Mouse (Mus musculus) left cerebral cortex, postnatal 14 days (tissue): ENCODE measurements around the gene D930020B18Rik. TPM values are rescaled to one million over a fixed set of nuclear protein-coding genes. Genes with fewer than 3 reads are reported as not detected.

ENCODE experiments used
- DNase-seq, 2 experiments: peaks; one replicate each; pipeline ENCODE4 v3.0.0; 2021 to 2022; ENCODE audit warnings: low spot score in 2 of 2, mixed read lengths in 1 of 2
- intact Hi-C: fragments of 180-260 bp; cut with DNase I; formaldehyde crosslinking; loops from one replicate; pipeline ENCODE4 v1.15.1; 2025
- long read RNA-seq, 2 experiments: library from polyadenylated mRNA; stranded (forward); transcript quantifications; one replicate each; pipeline ENCODE4 v2.0.0; 2021
- total RNA-seq, 2 experiments: library from RNA; stranded (reverse); gene quantifications; 2 replicates each; pipeline ENCODE4 v1.2.3; 2021

D930020B18Rik gene
- under 1 TPM; 0.15 to 0.42 TPM for total RNA-seq
- long read RNA-seq, experiment 1: 0 reads
- long read RNA-seq, experiment 2, partial matches to known transcripts: 0 of 1 reads
- long read RNA-seq, experiment 2, other reads (novel, unspliced or antisense): 1 of 1 reads

GRCm38 (mm10) chr10:121641272-121642053 is at the start of gene D930020B18Rik:
Gene D930020B18Rik (plus strand): TSS chr10:121641588.
- intact Hi-C loops: loop anchor here (2.0 kb wide), 2 partner anchors 47 to 409 kb away; no protein-coding TSS in a partner anchor
- no peak for DNase-seq

DNA sequence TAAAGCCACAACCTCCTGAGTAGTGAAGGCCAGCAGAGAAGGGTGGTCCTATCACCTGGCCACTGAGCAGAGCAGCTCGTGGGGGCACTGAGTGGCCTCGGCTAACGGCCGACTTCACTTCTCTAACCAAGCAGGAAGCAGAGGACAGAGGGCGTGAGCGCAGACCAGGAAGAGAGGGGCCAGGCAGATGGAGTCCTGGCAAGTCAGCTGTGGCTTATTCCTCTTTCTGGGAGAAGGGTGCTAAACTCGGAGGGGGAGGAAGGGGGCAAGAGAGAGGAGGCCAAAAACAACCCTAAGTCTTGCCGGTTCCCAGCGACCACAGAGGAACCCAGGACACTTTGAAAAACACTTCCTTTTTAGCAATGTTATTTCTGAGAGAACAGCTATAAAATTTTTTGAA is 44.8 kb upstream of the D930020B18Rik start:
- intact Hi-C loops: no loop called here
- no peak for DNase-seq

DNA sequence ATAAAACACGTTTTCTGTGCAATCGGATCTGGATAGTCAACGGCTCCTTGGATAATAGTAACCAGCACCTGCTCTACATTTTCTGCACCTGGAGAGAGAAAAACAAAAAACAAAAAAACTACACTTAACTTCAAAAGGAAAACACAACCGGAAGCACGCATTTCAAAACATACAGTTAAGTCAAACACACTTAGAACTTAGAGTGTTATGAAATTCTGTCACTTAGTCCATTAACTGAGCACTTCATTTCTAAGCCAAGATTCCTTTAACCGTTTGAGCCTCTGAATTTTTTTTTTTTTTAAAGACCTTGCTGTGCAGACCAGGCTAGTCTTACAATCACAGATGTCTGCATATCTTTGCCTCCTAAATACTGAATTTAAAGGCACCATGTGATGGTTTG is 40.1 kb upstream of the D930020B18Rik start:
- intact Hi-C loops: no loop called here

DNA sequence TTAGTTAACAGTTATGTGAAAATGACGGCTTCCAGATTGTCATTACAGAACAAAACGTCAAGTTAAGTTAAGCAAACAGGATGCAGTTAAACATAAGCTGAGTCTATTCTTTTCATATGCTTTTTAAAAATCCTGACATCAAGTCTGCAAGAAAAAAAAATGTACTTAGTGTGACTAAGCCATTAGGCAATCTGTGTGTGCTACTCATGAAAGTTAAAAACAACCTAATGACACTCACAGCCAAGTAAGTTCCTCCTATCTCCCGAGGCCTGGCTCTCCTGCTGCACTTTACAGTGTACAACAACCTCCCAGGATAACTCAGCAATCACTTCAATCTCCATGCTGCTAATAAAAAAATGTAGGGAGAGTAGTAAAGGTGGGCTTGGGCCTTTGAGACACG is 37.8 kb upstream of the D930020B18Rik start:
- intact Hi-C loops: no loop called here
- no peak for DNase-seq

More for the DNA sequence above, 40.1 kb upstream of the D930020B18Rik start:
- DNase-seq: no peak

GRCm38 (mm10) chr10:121604632-121605344 is 36.6 kb upstream of the D930020B18Rik start:
- DNase-seq: no peak
- intact Hi-C loops: no loop called here

DNA sequence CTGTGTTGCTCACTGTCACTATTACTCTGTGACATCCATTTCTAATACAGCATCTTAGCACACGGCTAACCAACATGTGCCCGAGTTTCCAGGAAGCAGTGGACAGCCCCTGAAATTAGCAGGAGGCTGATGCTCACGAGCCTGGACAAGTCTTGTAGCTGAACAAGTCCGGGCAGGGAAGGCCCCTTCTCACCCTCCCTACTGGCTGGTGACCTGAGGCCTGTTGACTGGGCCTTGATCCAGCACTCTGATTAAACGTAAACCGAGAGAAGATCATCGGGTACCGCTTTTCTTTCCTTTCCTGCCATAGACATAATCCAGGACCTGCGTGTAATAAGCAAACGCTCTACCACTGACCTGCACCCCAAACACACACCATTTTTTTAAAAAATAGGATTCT is 33.2 kb upstream of the D930020B18Rik start:
- intact Hi-C loops: no loop called here
- DNase-seq: no peak

GRCm38 (mm10) chr10:121611587-121611986 is 29.8 kb upstream of the D930020B18Rik start:
- intact Hi-C loops: no loop called here
- no peak for DNase-seq

DNA sequence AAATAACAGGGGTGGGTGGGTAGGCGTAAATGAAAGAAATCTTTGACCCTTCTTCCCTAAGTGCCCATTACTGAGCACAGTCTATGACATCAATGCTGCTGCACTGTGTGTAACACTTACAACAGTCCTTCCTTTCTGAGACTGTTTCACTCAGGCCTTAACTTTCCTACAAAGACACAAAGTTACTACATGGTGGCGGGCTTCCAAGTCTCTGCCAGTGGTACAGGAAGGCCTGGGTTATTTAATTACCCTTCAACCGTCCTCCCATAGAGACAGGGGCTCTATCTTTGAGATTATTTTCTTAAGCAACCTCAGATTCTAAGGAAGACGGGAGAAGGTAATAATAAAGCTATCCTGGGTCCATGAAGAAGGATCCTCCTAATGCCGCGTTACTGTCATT is 28.9 kb upstream of the D930020B18Rik start:
- DNase-seq: no peak
- intact Hi-C loops: no loop called here

- intact Hi-C loops: no loop called here
- DNase-seq: no peak
Measured at GRCm38 (mm10) chr10:121613570-121613969, 27.8 kb upstream of the D930020B18Rik start.

DNA sequence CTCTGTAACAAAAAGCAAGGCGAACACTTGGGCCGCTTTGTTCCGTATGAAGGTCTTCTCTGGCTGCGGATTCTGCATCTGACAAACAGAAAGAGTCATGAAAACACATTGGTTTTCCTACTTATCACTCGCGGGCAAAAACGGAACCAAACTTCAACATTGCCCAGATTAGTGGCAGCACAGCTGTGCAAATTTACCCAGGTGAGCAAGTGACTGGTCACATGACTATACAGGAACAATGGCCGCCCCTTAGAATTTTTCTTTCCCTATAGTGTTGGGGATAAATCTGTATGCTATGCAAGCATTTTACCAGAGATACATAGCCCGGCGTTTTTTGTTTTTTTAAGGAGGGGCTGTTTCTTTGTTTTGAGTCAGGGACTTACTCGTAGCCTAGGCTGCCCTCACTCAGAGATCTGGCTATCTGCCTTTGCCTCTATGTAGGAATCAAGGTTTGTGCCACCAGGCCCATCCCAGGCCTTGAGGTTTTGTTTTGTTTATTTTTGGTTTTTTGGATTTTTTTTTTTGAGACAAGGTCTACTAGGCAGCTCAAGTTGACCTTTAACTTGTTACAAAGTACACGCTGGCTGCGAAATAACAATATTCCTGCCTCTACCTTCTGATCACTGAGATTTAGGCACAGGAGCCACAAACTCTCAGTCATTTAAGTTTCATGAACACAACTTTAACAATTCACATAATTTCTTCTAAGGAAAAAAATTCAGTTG is 26.1 kb upstream of the D930020B18Rik start:
- DNase-seq: no peak
- intact Hi-C loops: no loop called here

DNA sequence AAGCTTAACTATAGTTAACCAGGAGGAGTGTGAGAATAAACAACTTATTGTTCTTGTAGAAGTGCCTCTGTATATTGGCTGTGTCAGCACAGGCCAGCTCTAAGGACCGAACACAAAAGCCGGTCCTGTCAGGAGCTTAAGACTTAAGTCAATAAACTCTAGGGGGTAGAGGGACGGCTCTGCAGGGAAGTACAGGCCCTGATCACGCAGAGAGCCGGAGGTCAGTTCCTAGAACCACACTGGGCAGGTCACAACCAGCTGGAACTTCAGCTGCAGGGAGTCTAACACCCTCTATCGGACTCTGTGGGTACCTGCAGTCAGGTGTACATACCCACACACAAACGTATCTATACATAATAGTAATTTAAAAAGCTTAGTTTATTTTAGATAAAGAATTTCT is 25.5 kb upstream of the D930020B18Rik start:
- intact Hi-C loops: no loop called here
- DNase-seq: no peak

DNA sequence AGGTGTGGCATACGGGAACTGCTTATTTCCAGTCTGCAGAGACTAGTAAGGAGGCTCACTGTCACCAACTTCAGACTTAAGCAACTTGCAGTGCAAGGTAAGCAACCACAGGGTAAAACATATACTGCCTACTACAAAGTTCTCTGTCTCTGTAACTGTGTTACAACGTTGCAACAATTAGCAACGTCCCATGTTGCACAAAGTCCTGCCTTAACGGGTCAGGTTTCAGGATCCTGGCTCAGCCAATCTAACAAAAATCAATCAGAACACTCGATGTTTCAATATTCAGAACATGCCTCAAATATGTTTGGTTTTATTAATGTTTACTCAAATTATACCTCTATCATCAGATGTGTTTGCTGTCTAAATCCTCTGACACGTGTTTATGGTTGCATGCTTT is 19.0 kb upstream of the D930020B18Rik start:
- no peak for DNase-seq
- intact Hi-C loops: no loop called here

GRCm38 (mm10) chr10:121623670-121624069 is 17.7 kb upstream of the D930020B18Rik start:
- intact Hi-C loops: no loop called here
- DNase-seq: no peak

DNA sequence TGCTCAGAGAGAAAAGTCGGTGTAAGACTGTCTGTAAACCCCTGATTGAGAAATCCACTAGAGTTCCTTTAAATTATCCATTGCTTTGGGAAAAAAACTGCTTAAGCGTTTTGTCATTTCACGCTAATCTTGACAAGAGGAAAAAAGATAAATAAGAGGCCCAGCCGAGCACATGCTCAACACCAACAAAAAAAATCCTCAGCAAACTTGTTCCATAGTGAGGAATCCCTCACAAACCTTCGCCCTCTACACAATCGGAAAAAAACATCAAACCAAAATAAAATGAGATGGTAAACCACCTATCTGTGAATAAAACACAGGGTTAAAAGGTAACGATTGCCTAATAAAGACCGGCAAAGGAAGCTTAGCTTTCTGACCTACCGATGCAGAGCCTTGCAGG is 16.4 kb upstream of the D930020B18Rik start:
- no peak for DNase-seq
- intact Hi-C loops: no loop called here

DNA sequence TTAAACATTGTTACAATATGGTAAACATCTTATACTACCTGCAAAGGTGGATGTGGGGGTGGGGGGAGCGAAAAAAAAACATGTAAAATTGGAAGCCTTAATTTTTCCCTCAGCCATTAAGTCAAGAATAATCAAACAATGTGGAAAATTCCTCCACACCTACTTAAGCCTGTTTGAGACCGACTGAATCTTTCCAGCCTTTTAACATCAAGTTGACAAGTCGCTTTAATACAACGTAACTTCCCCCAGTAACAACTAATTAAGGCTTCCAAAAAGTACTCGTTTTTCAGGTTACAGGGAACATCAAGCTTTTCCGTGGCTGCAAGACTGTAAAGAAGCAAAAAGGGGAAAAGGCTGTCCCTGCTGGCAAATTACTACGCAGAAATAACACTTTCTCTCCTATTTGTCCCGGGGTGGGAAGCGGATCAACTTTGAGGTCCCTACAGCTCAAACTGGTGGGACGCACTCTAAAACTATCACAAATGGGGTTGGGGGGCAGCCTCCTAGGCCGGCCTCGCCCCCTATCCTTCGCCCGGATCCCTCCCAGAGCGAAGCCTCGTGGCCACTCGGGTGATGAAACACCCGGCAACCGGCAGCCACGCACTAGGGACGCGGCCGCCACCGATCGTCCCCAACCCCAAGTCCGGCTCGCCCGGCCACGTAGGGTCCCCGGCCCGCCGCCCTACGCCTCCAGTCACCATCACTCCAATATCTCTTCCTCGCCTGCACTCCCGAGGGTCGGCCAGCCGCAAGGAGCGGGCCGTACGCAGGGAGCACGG is 15.8 kb upstream of the D930020B18Rik start:
- no peak for DNase-seq
- intact Hi-C loops: no loop called here

- intact Hi-C loops: no loop called here
- DNase-seq: peak; percentile 97 to 98
Measured at GRCm38 (mm10) chr10:121626186-121626882, 15.1 kb upstream of the D930020B18Rik start, which contains the start of gene Xpot. Gene Xpot (minus strand): TSS chr10:121626332.

GRCm38 (mm10) chr10:121627216-121627852 is 14.1 kb upstream of the D930020B18Rik start:
- intact Hi-C loops: no loop called here
- DNase-seq: no peak

- intact Hi-C loops: no loop called here
- no peak for DNase-seq
Measured at GRCm38 (mm10) chr10:121628561-121629040, 12.8 kb upstream of the D930020B18Rik start.
